Mouse (Mus musculus): ENCODE measurements around the gene Cachd1.

Gene Cachd1

GRCm38 (mm10) chr4:100793147-100793546, 16.7 kb downstream of the Cachd1 start:
- DNase-seq (ENCODE audit: low spot score), result no peak

DNA sequence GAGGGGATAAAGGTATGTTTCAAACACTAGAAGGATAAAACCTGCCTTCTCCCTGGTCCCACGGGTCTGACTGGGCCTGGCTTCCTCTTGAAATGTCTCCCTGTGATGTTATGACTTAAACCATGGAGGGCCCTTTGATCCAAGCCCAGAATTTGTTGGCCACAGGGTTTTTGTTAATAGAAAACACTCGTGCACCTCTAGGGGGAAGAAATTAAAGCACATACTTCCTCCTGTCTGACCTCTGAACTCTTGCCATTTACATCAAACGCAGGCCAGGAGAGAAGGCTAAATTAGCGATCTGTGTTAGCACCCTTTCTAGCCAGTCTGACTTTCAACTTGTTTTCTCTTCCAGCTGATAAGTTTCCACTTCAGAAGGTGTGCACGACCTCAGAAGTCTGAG, 19.0 kb downstream of the Cachd1 start:
- DNase-seq (ENCODE audit: low spot score), result no peak

DNA sequence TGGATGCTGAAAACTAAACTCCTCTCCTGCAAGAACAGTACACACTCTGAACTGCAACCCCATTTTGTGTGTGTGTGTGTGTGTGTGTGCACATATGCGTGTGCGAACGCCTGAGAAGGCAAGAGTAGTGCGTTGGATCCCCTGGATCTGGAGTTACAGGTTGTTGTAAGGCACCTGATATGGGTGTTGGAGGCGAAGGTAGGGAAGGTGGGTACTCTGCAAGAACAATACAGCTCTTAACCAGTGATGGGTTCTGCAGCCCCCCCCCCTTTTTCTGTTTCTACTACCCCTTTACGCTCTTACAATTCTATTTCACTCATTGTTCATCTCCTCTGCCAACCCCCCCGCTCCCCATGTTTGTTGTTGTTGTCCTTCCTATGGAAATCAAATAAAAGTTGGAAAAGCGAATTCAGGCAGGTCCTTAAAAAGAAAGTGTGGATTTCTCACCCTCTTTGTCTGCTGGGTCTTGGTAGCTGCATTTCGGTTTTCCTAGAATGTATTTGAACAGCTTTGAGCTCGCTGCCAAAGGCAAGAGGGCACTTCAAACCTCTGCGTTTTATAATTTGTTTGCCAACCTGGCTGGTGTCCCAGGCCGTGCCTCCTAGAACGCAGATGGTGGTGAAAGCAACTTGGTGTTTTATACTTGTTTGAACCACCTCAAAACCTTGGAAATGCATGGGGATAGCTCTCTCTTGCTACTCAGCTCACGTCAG, 24.4 kb downstream of the Cachd1 start:
- no peak for DNase-seq (ENCODE audit: low spot score)

GRCm38 (mm10) chr4:100801443-100801786, 24.9 kb downstream of the Cachd1 start:
- no peak for DNase-seq (ENCODE audit: low spot score)

DNA sequence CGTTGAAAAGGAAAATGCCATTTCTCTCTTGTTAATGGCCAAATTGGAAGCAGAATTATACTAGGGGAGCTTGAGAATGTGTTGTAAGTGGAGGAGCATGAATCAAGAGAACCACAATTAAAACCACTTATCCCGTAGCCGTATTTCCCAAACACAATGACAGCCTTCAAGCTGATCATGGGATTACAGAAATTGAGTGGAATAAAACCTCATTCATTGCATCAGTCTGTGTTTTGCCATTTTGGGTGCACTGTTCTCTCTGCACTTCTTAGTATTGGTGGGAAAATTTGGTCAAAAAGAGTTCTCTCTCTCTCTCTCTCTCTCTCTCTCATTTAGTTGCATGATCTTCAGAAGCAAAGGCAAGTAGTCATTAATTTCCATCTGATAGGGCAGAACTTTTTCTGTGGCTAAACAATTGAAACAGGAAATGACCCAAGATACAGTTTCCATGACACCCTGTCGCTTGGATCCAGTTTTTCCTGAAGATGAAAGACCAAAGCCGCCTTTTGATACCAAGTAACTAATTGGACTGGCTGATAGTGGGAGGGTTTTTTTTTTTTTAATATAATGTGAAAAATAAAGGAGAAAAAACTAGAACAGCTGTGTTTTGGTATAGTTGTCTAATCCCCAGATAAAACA, 34.7 kb downstream of the Cachd1 start:
- no peak for DNase-seq (ENCODE audit: low spot score)

GRCm38 (mm10) chr4:100811802-100812510, 35.5 kb downstream of the Cachd1 start:
- DNase-seq (ENCODE audit: low spot score), result no peak

GRCm38 (mm10) chr4:100813767-100814461, 37.4 kb downstream of the Cachd1 start:
- DNase-seq (ENCODE audit: low spot score), result no peak

DNA sequence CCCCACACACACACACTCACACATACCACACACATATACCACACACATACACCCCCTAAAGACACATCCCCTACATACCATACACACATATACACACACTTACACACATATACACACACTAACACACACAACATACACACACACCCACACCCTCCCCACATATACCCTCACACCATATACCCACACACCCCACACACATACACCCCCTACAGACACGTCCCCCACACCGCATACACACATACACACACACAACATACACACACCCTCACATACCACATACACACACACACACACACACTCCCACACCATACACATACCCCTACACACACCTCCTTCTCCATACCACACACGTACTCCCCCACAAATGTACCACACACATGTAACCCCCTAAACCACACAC, 42.8 kb downstream of the Cachd1 start:
- DNase-seq (ENCODE audit: low spot score), result no peak

- DNase-seq (ENCODE audit: low spot score), result no peak
Measured at GRCm38 (mm10) chr4:100822526-100822925, 46.1 kb downstream of the Cachd1 start.

DNA sequence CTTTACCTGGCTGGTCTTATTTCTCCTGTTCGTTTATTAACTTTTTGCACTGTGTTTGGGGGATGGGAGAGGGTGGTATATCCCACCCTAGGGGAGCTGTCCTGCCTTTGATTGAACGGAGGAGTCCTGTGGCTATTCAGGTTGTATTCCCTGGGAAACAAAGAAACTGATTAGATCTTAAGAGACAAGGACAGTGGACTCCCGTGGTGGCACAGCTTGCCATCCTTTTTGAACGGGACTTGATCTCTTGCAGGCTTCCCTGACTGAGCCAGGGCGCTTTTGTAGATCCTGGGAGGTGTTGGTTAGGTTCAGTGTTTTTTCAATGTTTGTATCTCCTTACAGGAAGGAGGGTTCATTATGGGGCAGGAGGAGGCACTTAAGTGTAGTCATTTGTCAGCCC, 50.9 kb downstream of the Cachd1 start:
- no peak for DNase-seq (ENCODE audit: low spot score)

DNA sequence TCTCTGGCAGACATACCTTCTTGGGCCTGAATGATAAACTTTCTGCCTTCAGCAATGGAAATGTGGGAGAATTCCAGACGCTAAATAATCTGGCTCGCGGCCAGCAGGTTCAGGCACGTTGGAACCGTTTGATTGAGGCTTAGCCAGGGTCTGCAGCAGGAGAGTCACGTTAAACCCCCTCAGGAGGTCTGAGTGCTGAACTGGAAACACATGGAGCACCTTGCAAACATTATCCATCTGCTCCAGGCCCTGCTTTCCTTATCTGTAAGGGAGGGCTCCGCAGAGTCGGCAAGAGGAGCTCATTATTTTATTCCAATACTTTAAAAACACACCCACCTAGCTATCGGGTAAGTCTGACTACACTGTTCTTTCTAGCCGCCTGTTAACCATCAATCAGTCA, 52.3 kb downstream of the Cachd1 start:
- no peak for DNase-seq (ENCODE audit: low spot score)

DNA sequence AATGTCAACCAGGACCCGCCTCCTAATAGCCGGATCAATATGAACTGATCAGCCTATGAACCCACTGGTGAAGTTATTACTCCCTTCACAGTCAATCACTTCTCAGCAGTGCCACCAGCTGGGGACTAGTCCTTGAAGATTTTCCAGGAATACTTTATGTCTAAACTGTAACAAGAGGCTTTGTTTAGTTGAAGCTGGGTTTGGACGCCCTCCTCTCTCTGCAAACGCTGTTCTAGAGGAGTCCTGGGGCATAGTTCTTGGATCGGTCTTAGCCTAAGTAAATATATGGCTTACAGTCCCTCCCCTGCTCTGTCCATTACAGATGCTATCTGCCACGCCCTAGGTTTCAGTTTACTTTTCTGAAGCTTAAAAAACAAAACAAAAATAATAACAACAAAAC, 60.7 kb downstream of the Cachd1 start:
- DNase-seq (ENCODE audit: low spot score), result no peak

GRCm38 (mm10) chr4:100842629-100843028, 66.2 kb downstream of the Cachd1 start:
- DNase-seq (ENCODE audit: low spot score), result no peak

- no peak for DNase-seq (ENCODE audit: low spot score)
Measured at GRCm38 (mm10) chr4:100843119-100843518, 66.6 kb downstream of the Cachd1 start.

- no peak for DNase-seq (ENCODE audit: low spot score)
Measured at GRCm38 (mm10) chr4:100850846-100851495, 74.5 kb downstream of the Cachd1 start.

- DNase-seq (ENCODE audit: low spot score), result no peak
Measured at GRCm38 (mm10) chr4:100852448-100852847, 76.0 kb downstream of the Cachd1 start.

DNA sequence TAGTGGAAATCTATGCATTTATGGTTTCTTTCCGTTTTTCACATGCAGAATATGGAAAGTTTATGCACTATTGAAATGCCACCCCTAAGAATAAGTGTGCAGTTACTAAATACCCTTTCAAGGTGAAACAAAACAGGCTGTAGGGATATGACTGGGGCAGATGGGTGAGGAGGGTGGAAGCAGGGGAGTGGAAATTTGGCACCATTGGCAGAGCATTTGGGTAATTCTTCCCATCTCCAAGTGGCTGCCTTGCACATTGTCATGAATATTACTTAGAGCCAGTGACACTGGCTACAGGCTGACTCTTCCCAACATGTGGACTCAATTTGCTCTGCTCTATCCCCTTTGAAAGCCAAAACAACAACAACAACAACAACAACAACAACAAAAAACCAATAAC, 77.0 kb downstream of the Cachd1 start:
- DNase-seq (ENCODE audit: low spot score), result no peak

GRCm38 (mm10) chr4:100855373-100855772, 78.9 kb downstream of the Cachd1 start:
- no peak for DNase-seq (ENCODE audit: low spot score)

- DNase-seq (ENCODE audit: low spot score), result no peak
Measured at GRCm38 (mm10) chr4:100857411-100857869, 81.0 kb downstream of the Cachd1 start.

DNA sequence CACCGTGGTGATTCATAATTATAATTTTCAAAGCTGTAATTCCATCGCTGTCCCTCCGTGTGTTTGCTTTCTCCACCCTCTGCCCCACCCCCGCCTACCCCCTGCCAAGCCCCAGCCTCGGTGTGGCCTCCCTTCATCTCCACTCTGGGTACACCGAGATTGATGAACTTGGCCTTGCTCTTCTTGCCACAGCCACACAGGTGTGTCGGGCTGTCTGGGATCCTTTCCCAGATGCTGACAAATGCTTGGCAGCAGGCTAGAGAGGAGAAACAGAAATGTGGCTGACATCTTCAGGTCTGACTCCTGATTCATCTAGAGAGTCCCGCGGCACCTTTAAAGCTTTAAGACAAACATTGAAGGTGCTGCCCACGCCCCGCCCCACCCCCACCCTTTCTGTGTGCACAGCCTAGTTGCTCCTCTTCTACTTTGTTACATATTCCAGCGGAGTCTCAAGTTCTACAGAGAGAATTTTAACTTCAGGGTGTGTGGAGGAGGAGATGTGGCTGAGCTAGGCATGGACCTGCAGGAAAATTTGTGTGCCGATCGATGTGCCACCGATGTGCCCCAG, 87.5 kb downstream of the Cachd1 start:
- DNase-seq (ENCODE audit: low spot score), result no peak

DNA sequence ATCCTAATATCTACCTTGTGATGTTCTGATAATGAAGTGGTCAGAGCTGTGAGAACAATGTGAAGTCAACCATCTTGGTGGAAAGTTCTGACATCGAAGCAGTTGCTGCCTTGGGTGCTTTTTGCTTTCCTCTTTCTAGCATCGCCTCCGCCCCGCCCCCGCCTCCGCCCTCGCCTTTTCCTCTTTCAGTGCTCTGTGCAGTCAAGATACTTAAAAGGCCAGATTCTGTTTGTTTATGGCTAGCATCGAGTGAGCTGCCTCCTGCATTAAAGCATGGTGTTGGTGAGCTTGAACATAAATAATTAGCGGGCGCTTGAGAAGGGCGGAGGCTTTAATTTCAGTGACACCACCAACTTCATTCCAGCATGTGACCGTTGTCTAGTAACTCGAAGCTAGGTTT, 88.9 kb downstream of the Cachd1 start:
- no peak for DNase-seq (ENCODE audit: low spot score)

Data from ovary, postnatal 14 days (tissue).